Mouse (Mus musculus): ENCODE measurements around the gene Ubac2.

Ubac2 gene

DNA sequence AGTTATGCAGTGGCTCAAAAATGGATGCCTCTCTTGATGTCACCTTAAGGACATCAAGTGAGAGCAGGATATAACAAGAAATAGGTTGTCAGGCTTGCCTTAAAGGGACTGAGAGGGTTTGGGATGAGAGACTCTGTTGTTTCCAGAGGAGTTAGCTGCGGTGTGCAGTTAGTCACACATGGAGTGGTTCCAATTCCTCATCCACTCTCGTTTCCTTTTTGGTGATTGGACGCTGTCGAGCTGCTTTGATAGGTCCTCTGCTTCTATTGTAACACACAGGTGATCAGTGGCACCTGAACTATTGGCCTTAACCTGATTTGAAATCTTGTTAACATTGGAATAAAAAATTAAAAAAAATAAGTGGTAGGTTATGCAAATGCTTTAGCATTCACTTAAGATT is 44.3 kb downstream of the Ubac2 start:
- in situ Hi-C loops (cut with MseI, MboI) = no loop called here

DNA sequence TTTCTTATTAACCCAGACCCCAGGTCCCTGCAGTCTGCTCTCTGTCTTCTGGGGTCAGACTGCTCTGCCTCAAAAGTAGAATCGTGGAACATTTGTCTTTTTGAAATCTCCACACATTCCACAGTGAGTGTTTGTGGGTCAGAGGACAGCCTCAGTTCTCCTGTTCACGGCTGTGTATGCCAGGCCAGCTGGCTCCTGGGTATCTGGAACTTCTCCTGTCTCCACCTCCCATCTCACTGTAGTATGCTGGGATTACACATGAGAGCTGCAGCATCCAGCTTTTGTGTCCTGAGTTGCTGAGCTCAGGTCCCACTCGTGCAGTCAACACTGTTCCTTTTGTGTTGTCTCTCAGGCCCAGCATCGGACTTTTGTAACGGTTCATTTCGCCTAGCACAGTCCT is 46.5 kb downstream of the Ubac2 start:
- in situ Hi-C loops (cut with MseI, MboI) = no loop called here

DNA sequence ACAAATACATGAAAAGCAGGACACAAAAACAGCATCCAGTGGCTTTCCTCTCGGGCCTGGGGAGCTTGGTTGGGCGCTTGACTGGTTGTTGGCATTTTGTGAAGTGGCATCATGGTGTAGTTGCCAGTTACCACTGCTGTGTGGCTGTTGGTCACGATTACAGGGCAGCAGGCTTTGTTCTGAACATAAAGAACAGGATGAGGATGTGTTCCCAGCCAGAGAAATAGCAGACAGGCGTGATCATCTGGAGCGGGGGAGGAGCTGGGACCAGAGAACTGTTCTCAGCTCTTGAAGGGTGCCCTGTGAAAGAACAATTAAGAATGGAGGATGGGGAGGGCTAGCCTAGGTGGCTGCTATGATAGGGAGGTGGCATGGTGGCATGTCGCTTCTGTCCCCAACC is 48.5 kb downstream of the Ubac2 start:
- in situ Hi-C loops (cut with MseI, MboI) = no loop called here

DNA sequence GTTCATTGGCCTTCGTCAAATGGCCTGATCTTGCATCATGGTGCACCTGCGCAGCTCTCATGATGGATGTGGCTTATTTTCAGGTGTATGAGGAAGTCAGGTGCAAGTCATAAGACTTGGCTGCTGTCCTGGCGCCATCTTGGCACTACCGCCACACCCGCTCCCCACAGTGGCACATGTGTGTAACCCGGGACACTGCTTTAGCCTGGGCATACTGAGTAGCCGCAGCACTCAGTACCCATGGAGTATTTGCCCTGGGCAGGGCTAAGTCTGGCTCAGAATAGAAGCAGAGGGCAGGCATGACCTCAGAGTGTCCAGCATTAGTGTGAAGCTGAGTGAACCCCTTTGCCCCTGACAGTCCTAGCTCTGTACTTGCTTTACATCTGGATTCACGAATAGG is 49.0 kb downstream of the Ubac2 start:
- in situ Hi-C loops (cut with MseI, MboI) = no loop called here

DNA sequence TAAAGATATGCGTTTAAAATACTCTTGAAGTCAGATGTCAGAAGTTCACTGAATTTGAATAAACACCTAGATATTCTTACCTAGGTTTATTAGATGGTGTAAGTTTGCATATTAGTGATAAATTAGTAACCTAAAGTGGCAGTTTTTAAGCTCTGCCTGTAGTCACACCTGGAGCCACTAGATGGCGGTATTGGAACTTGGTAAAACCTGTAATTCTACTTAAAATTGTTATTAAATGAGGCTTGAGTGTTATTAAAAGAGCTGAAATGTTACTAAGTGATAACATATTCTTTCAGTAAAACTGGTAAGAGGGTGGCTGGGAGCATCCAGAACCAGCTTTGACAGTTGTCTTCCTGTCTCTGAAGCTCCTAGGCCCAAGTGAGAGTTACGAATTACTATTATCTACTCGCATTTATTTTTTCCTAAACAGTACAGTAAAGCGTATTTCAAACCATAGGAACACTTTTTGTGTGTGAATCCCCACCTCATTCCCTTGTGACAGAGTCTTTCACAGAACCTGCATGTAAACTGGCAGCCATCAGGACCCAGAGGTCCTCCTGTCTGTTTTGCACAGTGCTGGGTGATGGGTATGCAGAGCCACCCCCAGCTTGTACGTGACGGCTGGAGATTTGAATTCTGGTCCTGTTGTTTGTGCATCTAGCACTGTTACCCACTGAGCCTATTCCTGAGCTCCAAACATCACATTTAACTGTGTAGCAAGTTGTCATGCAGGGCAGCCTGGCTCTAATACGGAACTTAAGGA is 50.1 kb downstream of the Ubac2 start:
- in situ Hi-C loops (cut with MseI, MboI) = no loop called here

DNA sequence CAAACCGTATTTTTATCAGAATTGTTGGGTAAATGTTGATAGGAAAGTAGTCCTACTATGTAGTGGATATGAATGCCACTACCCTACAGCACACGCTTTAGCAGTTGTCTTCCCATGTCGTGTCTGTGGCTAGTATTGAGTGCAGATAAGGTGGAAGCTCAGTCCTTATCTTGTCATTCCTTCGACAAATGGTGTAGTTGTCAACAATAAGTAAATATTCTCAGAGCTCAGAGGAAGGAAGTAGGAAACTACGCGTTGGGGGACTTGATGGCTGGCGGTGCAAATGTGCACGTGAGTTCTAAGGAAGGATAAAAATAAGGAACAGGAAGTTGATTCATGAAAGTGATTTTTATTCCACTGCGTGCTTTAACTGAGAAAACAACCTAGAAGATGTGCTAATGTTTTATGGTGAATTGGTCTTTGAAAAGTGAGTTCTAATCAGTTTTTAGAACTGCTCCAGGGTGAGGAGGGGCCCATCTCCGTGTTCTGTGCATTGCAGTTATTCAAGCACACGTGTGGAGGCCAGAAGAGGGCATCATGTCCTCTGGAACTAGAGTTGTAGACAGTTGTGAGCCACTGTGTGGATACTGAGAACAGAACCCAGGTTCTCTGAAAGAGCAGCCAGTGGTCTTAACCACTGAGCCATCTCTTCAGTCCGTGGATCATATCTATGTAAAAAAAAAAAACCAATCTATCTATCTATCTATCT is 51.0 kb downstream of the Ubac2 start:
- in situ Hi-C loops (cut with MseI, MboI) = no loop called here

DNA sequence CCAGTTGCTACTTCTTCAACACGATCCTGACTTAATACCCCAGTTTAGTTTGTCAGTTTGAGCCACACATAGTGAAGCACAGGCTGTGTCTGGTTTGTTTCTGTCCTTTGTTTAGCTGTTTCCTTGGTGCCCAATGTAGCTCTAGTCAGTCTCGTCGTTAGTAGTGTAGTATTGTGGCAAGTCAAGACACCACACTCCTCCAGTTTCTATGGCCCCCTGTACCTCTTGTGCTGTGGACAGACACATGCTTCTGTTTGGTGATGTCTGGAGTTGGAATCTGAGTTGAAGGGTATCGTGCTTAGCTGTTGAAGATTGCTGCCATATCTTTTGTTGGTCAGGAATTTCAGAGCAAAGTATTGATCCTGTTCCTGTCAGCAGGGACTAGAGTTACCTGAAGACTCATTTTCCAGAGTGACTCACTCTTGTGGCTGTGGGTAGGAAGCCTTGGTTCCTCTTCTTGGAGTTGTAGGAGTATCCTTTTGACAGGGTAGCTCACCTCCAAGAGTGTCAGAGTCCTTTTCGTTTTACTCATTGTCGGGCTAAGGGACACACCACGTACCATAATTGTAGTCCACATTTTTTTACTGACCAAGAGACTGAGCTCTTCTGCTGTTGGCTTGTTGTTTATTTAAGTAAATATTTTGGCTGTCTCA is 52.4 kb downstream of the Ubac2 start:
- in situ Hi-C loops (cut with MseI, MboI) = loop anchor here (5.0 to 10.0 kb wide), 2 partner anchors 124 to 131 kb away; no protein-coding TSS in a partner anchor

DNA sequence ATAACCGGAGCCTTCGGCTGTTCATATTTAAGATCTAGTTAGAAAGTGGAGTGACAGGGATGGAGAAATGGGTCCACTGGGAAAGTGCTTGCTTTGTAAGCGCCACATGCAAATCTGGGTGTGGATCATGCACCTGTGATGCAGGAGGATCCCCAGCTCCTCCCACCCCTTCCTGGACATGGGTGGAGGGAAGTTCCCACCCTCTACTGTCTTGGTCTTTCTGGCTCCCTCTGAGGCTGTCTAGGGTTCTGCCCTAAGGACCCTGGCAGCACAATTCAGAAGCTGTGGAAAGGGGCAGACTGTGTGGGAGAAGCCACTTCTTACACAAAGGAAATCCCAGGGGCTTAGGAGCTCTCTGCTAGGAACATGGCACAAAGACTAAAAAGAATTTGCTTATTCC is 53.2 kb downstream of the Ubac2 start:
- in situ Hi-C loops (cut with MseI, MboI) = loop anchor here (5.0 to 10.0 kb wide), 2 partner anchors 123 to 131 kb away; no protein-coding TSS in a partner anchor

DNA sequence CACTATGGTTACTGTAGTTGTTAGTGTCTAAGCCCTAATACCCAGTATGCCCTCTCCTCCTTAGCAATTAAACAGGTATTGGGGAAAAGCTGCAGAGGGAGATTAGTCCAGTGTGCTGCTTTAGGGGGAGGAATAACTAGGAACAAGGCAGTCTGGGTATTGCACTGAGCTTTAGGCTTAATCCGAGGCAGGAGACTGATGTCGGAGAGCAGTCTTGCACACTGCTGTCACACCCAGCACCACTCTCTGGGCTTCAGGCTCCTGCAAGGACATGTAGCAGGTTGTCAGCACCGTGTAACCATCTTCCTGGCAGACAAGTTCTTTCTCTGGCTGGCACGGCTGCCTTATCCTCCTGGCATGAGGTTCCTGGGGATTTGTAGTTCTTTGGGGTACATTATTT is 53.8 kb downstream of the Ubac2 start:
- in situ Hi-C loops (cut with MseI, MboI) = loop anchor here (5.0 to 10.0 kb wide), 2 partner anchors 123 to 130 kb away; no protein-coding TSS in a partner anchor

DNA sequence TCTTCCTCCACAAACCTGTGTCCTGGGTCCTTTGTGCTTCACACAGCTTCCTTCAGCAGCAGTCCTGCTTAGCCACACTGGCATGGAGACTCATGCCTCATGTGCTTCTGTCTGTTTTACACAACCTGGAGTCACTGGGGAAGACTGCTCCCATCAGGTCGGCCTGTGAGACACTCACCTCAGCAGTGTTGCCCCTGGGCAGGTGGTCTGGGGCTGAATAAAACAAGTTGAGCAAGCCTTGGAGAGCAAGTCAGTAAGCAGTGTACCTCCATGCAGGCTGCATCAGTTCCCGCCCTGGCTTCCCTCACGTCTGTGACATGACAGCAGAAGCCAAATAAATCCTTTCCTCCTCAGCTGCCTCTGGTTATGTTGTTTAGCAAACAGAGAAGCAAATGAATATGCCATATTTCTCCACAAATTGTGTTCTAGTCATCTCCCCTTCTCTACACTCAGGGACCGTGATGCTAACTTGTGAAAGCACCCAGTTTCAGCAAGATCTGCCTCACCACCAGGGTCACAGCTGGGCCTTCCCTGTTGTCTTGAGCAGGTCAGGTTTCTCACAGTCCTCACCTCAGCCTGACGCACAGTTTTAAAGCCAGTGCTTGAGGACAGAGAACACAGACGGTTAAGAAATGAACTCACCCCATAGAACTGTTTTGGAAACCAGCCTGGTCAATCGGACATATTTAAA is 55.6 kb downstream of the Ubac2 start:
- in situ Hi-C loops (cut with MseI, MboI) = loop anchor here (5.0 to 10.0 kb wide), 2 partner anchors 121 to 128 kb away; no protein-coding TSS in a partner anchor

DNA sequence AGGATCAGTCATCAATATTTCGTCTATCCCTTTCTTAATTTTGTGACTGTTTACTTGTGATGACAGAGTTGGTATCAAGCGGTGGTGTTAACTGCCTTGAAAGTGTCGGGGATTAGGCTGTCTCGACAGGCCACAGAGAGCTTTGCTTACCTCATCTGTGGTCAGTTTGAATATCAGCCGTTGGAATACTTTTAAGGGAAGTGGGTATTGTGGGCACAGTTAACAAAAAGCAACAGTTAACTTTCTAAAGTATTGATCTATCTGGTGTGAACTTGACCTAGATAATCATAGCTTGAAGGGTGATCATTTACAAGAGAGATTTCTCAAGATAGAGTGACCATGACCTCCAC is 56.2 kb downstream of the Ubac2 start:
- in situ Hi-C loops (cut with MseI, MboI) = loop anchor here (5.0 to 10.0 kb wide), 2 partner anchors 120 to 128 kb away; no protein-coding TSS in a partner anchor

DNA sequence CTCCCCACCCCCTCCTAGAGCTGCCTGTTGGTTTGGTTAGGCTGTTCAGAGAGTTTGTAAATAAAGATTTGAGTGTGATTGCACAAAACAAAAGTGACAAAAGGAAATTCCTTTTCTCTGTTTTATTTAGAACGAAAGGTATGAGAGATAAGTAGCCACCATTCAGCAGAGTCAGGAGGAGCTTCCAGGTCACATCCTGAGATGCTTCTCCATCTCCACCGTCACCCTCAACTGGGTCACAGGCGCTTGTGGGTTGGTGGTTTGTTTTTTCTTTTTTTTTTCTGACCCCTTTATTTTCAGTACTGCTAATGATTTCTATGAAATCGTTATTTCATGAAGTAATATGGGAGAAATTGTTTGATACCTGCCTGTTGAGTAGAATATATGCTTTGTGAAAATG is 57.9 kb downstream of the Ubac2 start:
- in situ Hi-C loops (cut with MseI, MboI) = loop anchor here in 1 of 2 experiments (10.0 kb wide), 1 partner anchor 118 kb away; no protein-coding TSS in a partner anchor

DNA sequence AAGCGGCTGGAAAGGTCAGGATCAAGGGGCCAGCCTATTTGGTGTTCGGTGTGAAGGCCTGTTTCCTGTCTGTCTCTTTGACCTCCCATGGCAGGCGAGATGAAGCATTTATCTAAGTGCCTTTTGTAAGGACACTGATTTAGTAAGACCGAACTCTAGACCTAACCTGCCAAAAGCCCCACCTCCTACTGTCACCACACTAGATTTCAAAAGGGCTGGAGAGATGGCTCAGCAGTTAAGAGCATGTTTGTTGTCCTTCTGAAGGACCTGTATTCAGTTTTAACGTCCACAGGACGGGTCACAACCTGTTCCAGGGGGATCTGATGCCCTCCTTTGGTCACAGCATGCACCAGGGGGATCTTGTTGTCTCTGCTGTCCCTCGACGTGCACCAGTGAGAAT is 58.4 kb downstream of the Ubac2 start:
- in situ Hi-C loops (cut with MseI, MboI) = loop anchor here in 1 of 2 experiments (10.0 kb wide), 1 partner anchor 118 kb away; no protein-coding TSS in a partner anchor

DNA sequence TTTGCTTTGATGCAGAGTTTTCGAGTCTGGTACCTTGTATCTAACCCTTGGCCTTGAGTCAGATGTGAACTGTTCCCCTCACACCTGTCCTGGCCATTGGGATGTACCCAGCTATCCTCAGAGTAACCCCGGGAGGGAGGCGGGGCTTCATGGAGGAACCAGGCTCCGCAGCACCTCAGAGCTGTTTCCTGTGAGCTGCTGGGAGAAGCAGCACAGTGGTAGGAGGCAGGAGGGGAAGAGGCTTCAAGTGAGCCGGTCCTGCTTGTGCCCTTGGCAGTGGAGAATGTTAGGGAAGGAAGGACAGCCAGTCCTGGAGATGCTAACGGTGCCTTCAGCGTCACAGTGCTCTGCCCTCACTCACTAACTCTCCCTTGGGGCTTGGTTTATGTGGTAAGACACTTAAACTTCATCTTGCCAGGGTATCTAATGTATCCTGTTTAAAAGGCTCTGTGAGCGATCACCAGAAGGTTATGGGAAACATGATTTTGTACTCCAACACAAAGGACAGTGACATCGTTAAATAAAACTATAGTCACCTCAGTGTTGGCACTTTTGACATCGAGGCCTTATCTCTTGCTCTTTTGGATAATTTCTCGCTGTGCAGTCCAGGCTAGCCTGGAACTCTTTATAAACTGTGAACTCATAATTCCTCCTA is 59.3 kb downstream of the Ubac2 start:
- in situ Hi-C loops (cut with MseI, MboI) = loop anchor here in 1 of 2 experiments (10.0 kb wide), 1 partner anchor 117 kb away; no protein-coding TSS in a partner anchor

DNA sequence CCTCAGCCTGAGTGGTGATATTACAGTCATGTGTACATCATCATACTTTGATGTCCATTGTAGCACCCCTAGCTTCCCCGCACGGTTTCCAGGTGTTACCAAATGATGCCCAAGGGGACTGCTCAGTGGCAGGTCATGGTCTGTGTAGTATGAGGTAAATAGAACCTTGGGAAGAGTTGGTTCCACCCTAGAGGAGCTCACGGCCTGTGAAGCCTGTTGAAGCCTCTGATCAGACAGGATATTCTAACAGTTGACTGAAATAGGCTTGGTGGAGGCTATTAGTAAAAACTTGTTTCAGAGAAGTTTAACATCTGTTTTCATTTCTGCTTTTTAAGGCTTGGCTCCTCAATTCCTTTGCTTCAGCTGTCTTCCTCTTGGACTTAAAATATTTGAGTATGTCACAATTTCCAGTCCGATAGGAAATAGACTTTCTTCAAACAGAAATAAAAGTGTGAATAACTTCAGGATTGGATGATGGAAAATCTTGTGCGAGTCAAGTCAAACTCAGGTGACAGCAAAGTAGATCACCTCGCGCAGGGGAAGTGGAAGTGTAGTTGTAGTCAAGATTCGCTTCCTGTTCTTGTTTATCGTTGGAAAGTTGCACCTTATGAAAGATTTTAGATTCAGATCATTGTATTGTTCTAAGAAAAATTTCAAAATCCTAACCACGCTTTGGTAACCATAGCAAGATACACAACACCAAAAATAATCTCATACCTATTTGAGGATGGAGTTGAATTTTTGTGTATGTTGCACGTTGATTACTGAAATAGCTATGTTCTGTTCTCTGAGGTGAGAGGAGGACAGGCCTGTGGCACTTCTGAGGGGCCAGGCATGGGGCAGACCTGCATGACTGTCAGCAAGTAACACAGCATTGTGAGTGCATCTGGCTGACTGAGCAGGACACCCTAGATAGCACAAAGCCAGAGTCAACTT is 60.1 kb downstream of the Ubac2 start:
- in situ Hi-C loops (cut with MseI, MboI) = loop anchor here in 1 of 2 experiments (10.0 kb wide), 1 partner anchor 116 kb away; no protein-coding TSS in a partner anchor

DNA sequence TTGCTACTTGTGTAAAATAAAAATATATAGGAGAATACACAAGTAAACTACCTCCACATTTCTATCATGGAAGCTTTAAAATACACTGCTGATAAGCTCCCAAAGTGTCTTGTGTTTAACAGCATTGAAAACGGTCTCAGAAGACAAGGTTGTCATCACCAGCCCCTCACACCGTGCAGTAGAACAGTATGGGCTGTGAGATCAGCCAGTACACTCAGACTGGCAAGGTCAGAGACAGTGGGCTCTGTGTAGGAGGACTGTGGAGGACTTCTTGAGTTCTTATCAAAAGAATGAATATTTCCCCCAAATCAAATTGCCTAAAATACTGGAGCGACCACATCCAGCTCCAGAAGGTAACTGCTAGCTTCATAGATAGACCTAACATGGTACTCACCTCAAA is 61.2 kb downstream of the Ubac2 start:
- in situ Hi-C loops (cut with MseI, MboI) = loop anchor here in 1 of 2 experiments (10.0 kb wide), 1 partner anchor 115 kb away; no protein-coding TSS in a partner anchor

DNA sequence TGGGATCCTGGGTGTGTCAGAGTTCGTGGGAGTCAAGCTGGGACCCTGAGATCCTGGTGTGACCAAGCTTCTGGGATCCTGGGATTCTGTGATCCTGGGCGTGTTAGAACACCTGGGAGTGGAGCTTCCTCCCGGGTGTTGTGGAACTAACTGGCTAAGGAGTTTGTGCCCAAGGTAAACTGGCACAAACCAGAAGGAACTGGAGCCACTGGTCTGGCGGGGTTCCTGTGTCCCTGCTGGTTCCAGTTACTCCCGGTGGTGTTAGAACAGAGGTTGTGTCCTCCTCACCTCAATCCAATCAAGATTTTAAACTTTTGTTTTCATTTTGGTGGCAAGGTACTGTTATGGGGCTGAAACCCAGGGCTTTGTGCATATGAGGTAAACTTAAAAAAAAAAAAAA is 67.7 kb downstream of the Ubac2 start:
- in situ Hi-C loops (cut with MseI, MboI) = no loop called here

DNA sequence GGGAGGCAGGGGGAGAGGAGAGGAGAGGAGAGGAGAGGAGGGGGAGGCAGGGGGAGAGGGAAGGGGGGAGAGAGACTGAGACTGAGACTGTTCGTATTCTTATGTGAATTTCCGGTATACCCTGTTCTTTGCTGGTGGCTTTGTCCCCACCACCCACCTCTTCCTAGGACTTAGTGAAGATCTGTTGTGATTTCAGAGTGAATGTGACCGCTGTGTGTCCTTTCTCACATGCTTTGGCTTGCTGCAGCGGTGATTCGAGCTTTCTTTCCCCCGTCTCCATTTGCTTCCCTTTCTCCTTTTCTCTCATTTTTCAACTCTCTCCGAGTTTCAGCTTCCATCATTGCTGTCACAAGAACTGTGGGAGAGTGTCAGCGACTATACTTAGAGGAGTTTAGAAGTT is 68.3 kb downstream of the Ubac2 start:
- in situ Hi-C loops (cut with MseI, MboI) = no loop called here

DNA sequence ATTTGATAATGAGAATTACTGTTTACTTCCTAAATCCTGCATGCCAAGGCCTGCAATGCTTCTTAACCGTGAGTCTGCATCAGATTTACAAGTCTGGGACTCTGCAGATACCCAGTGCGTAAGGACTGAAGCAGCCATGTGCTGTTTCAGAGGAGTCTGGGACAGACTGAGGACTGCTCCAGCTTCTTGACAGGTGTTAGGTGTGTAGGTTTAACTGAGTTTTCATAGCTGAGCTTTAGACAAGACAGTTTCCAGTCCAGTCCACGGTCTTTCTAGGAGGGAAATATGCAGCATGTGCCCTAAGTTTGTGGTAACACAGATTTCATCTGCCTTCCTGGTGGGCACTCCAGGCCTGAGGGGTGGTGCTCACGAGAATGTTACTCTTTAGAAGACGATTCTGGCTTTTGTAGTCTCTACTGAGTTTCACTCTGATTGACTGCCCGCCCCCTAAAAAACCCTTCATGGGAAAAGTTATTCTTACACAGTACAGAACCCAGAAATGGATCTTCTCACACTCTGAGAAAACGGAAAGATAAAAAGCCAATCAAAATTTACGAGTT is 68.9 kb downstream of the Ubac2 start:
- in situ Hi-C loops (cut with MseI, MboI) = no loop called here
